Mouse (Mus musculus) hematopoietic multipotent progenitor cell, adult 10-12 weeks (in vitro differentiated cells): ENCODE measurements around the gene Gm20816. TPM values are rescaled to one million over a fixed set of nuclear protein-coding genes. Genes with fewer than 3 reads are reported as not detected.

Experiments
- polyA plus RNA-seq: library from polyadenylated mRNA; stranded (reverse); fragments of >175 nt; gene quantifications from 2 replicates; pipeline ENCODE4 v1.2.3, GENCODE M21; 2012; ENCODE audit warnings: low replicate concordance

Gene Gm20816
- polyA plus RNA-seq = not detected in 2 replicates

DNA sequence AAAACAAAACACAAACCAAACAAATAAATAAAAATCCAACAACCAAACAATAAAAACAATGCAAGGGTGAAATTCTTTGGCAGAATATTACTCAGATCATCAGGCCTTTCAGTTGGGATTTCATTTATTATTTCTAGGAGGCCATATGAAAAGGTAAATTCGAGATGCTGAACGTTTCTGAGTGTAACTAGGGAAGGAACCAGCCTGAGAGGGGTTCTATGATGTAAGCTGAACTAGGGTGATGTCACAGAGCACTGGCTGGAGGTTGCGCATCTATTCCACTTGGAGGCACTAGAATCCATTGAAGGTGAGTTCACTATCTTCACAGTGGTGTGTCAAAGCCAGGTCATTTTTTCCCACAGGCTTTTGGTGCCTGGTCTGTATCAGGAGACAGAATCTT, at the start of gene Gm20816:
TSS of gene Gm20816 (plus strand) at position 301 of the 400 bp plus-strand sequence.

Other genes starting within 250 kb of the Gm20816 start
- not detected in 2 replicates for gene Gm20937, start 243.1 kb upstream of the Gm20816 start, polyA plus RNA-seq